Mouse (Mus musculus): ENCODE data around the gene Olfr983.
A peak's percentile ranks its signal among the peaks of the same experiment; 100 is the strongest.

Gene Olfr983

GRCm38 (mm10) chr9:40093495-40093894, at the start of gene Olfr983:
Olfr983 (minus strand) TSS chr9:40093595.
- DNase-seq = no peak

GRCm38 (mm10) chr9:40141544-40141943, 48.1 kb upstream of the Olfr983 start:
- no peak for DNase-seq

DNA sequence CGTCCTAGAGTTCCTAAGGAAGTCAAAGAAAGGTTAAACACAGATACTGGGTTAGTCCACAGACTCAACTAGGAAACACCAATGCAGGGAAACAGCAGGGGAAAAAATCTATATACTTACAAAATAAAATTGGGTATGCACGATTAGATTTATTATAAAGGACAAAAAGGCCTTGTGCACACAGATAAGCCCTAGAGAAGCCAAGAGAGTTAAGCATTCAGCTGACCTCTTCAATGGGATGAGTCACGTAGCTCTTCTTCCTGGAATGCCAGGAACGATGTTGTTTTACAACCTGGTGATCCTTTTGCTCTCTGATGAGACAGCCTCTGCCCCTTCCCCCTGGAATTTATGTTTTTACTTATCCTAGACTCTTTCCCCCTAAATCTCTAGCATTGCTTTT, 46.1 kb upstream of the Olfr983 start:
- DNase-seq = no peak

- no peak for DNase-seq
Observed at GRCm38 (mm10) chr9:40136987-40137688, 43.7 kb upstream of the Olfr983 start.

DNA sequence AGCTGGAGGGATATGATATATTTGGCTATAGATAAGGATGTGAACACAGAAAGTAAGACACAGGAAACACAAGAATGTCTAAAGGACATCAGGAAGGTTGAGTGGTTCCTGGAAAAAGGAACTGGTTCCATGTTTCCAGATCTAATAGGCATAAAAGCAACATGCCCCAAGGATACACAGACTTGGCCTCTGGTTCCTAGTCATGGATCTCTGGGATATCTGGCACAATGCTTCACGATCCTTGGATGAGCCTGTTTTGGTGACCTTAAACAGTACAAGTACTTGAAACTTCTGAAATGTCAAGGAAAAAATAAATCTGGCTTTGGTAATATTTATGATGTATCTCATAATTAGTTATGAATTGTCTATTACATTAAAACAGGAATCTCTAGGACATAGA, 37.2 kb upstream of the Olfr983 start:
- no peak for DNase-seq

DNA sequence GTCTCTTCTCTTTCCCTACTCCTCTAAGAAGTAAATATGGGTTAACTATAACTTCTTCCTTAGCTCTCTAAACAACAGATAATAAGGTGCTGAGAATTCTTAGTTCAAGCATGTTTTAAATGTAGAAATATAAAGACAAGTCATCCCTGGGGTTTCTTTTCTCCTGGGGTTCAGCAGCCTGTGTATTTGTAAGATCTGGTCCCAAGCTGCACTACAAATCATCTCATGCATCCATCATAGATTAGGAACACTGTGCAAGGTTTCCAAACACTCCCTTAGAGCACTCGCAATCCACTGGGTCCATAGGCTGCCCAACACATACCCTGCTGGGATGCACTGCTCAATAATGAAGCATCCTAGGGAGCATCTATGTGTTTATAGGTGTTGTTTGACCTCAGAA, 36.7 kb upstream of the Olfr983 start, which contains the start of gene Olfr985:
Gene Olfr985, minus strand, starts transcription at position 101 of the 400 bp plus-strand sequence.
- DNase-seq = no peak

GRCm38 (mm10) chr9:40117287-40117659, 23.9 kb upstream of the Olfr983 start:
- DNase-seq = no peak

- peak; percentile 76 for DNase-seq
Observed at GRCm38 (mm10) chr9:40116645-40117286, 23.4 kb upstream of the Olfr983 start.

DNA sequence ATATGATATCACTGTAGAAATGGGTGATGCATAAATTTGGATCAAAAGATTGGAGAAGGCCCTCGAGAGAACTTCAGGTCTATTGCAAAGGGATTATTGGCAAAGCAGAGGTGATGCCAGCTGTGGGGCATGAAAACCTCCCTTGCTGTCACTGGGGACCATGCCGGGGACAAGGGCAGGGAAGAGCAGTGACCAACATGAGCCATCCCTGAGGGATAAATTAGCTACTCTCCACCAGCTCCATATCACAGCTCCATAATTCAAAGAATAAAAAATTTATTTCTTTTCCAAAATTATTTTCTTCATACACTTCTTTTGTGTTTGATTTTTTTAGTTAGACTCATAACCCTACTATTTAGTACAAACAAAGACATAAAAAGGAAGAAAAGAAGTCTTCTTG, 20.7 kb upstream of the Olfr983 start, which contains the start of gene Olfr984:
Gene Olfr984, minus strand, starts transcription at position 101 of the 400 bp plus-strand sequence.
- DNase-seq = no peak

GRCm38 (mm10) chr9:40094769-40095168, 1.4 kb upstream of the Olfr983 start:
- DNase-seq = no peak

DNA sequence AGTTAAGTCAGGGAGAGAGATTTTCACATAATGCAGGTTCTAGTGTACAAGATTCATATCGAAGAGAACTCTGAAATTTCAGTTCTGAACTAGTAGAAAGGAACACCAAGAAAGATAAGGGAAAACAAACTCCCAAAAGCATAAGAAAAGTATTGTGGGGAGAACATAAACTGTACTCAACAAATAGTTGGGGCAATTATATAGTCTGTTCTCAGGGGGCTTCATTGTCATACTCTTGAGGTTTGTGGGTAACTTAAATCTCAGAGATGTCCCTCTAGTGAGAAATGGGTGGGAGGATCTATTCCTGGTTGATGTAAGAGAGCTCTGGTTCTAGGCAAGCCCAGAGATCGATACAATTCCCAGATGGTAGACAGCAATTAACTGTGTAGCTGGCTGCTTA, 19.9 kb downstream of the Olfr983 start, which contains the start of gene Olfr982:
Gene Olfr982, plus strand, starts transcription at position 301 of the 400 bp plus-strand sequence.
- no peak for DNase-seq

DNA sequence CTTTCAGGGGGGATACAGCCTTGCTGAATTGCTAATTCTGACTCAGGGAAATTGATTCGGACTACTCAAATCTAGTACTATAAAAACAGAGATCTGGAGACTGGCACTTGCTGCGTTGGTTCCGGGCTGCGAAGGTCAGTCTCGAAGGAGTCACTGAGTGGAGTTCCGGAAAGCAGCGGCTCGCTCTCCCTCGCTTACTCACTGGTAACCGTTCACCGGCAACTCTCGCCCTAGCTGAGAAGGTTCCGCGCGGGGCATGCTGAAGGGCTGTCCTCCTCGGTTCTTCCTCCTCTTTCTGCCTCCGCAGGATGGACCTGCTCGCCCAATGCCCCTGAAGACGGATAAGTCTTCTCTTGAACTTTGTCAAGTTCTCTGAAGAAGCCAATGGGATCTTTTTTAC, 43.3 kb downstream of the Olfr983 start:
- DNase-seq = no peak
